Mouse (Mus musculus): ENCODE data around the gene Ppp3ca. TPM values are rescaled to one million over a fixed set of nuclear protein-coding genes. Genes with fewer than 3 reads are reported as not detected.

Ppp3ca gene
- total and polyA plus RNA-seq, 3 experiments, result 63.4 to 143 (median 130) TPM

GRCm38 (mm10) chr3:136745456-136745855 is 75.5 kb downstream of the Ppp3ca start:
- Histone ChIP-seq H3K4me2 (ENCODE audit: insufficient read depth, low read depth, poor library complexity, severe bottlenecking) (peak overlapping the region; percentile 30), H3K4me3 (replicated peaks in 1 of 3; ENCODE audit: low read depth in 2 of 3, low read length in 2 of 3, poor library complexity in 1 of 3) (peak overlapping the region in 1 of 3 experiments; percentile 4), H3K36me3 (replicated peaks in 1 of 2; ENCODE audit: control insufficient read depth in 1 of 2, insufficient read depth in 1 of 2, low read length in 1 of 2) (peaks cover 0 to 16% of the 10 kb centered on the region in 2 experiments), H3K9ac (ENCODE audit: insufficient read depth, low read depth) (peak overlapping the region; percentile 12; the same call in 1 of the 2 replicates), H3K9me3 (replicated peaks; ENCODE audit: low read length) (no peaks in the 10 kb centered on the region), H3K79me2 (replicated peaks; ENCODE audit: control insufficient read depth, extremely low read depth, insufficient read depth, poor library complexity, severe bottlenecking) (peaks cover 60% of the 10 kb centered on the region), H3K4me1 (ENCODE audit: control insufficient read depth in 1 of 2, insufficient read depth in 2 of 2) (peaks cover 50 to 87% of the 10 kb centered on the region in 2 experiments), H3K27me3 (replicated peaks) (no peaks in the 10 kb centered on the region), H3K27ac (ENCODE audit: insufficient read depth, low read depth) (0 out of 2 replicates have a peak overlapping the region, but pooled peaks have one; percentile 5)
- DNase-seq (ENCODE audit: extremely low read depth), result peak; percentile 32
- dilution Hi-C loops (cut with MboI; ENCODE audit: extremely low pct_ligation_motif_present, extremely low pct_unique_long_range_greater_than_20kb, low sequenced_read_pairs) (no loop called here), in situ Hi-C loops (cut with MboI; ENCODE audit: low pct_ligation_motif_present, low pct_unique_long_range_greater_than_20kb, low sequenced_read_pairs) (no loop called here)
- TF ChIP-seq CHD1 (IDR thresholded peaks at IDR 0.05; ENCODE audit: low read depth, low read length) (no peak), PAX5 (IDR thresholded peaks at IDR 0.05; ENCODE audit: low read length) (no peak), MAZ (IDR thresholded peaks at IDR 0.05; ENCODE audit: low read depth, low read length) (no peak), RAD21 (IDR thresholded peaks at IDR 0.05; ENCODE audit: low read depth, low read length) (no peak), JUND (conservative IDR thresholded peaks at IDR 0.05; ENCODE audit: low read depth, low read length) (no peak), E2F4 (IDR thresholded peaks at IDR 0.05; ENCODE audit: insufficient replicate concordance, low read depth, low read length) (no peak), CHD2 (IDR thresholded peaks at IDR 0.05; ENCODE audit: low read length) (no peak), MYC (IDR thresholded peaks at IDR 0.05; ENCODE audit: low read depth, low read length) (peak; percentile 41; the same call in 1 of the 2 replicates), HCFC1 (IDR thresholded peaks at IDR 0.05; ENCODE audit: low read depth, low read length) (no peak), CTCF (conservative IDR thresholded peaks at IDR 0.05 in 1 of 2, IDR thresholded peaks at IDR 0.05 in 1 of 2; ENCODE audit: low read depth in 2 of 2, low read length in 2 of 2) (no peak), BHLHE40 (IDR thresholded peaks at IDR 0.05; ENCODE audit: low read depth, low read length) (peak; percentile 70), GABPA (IDR thresholded peaks at IDR 0.05; ENCODE audit: insufficient replicate concordance, low read depth, low read length) (no peak), EP300 (IDR thresholded peaks at IDR 0.05; ENCODE audit: low read length) (peak; percentile 65), UBTF (IDR thresholded peaks at IDR 0.05; ENCODE audit: low read depth, low read length) (no peak), USF1 (IDR thresholded peaks at IDR 0.05; ENCODE audit: low read depth, low read length) (no peak), IRF4 (IDR thresholded peaks at IDR 0.05; ENCODE audit: low read depth, low read length) (peak; percentile 52; the same call in 1 of the 2 replicates), POLR2A (IDR thresholded peaks at IDR 0.05; ENCODE audit: low read depth, low read length) (no peak), KAT2A (IDR thresholded peaks at IDR 0.05; ENCODE audit: insufficient replicate concordance, low read length) (no peak), NRF1 (IDR thresholded peaks at IDR 0.05; ENCODE audit: low read depth, low read length) (no peak), ZMIZ1 (IDR thresholded peaks at IDR 0.05; ENCODE audit: low read depth, low read length) (no peak), MEF2A (IDR thresholded peaks at IDR 0.05; ENCODE audit: borderline replicate concordance, low read depth, low read length) (peak; percentile 47; the same call in 1 of the 2 replicates), MXI1 (IDR thresholded peaks at IDR 0.05; ENCODE audit: low read depth, low read length) (no peak), ZNF384 (IDR thresholded peaks at IDR 0.05; ENCODE audit: low read depth, low read length) (no peak), JUN (IDR thresholded peaks at IDR 0.05; ENCODE audit: insufficient read depth, low read depth, low read length) (peak; percentile 35; the same call in 1 of the 2 replicates), ZKSCAN1 (IDR thresholded peaks at IDR 0.05; ENCODE audit: borderline replicate concordance, low read depth, low read length) (no peak), ETS1 (conservative IDR thresholded peaks at IDR 0.05; ENCODE audit: low read depth, low read length) (peak; percentile 69), RCOR1 (conservative IDR thresholded peaks at IDR 0.05; ENCODE audit: low read depth, low read length) (no peak), POLR2AphosphoS2 (IDR thresholded peaks at IDR 0.05; ENCODE audit: low read depth, low read length) (no peak), SMC3 (IDR thresholded peaks at IDR 0.05; ENCODE audit: low read depth, low read length) (no peak), ZC3H11A (IDR thresholded peaks at IDR 0.05; ENCODE audit: low read depth, low read length) (no peak), NELFE (IDR thresholded peaks at IDR 0.05; ENCODE audit: low read depth, low read length) (no peak), USF2 (conservative IDR thresholded peaks at IDR 0.05; ENCODE audit: low read depth, low read length) (no peak), TBP (conservative IDR thresholded peaks at IDR 0.05; ENCODE audit: low read depth, low read length) (no peak), MAX (IDR thresholded peaks at IDR 0.05; ENCODE audit: low read length) (no peak), MAFK (IDR thresholded peaks at IDR 0.05; ENCODE audit: insufficient replicate concordance, low read length) (no peak), SIN3A (IDR thresholded peaks at IDR 0.05; ENCODE audit: low read length) (peak; percentile 15; the same call in 1 of the 2 replicates), TCF12 (IDR thresholded peaks at IDR 0.05; ENCODE audit: low read depth, low read length) (peak; percentile 89), ELF1 (IDR thresholded peaks at IDR 0.05; ENCODE audit: low read depth, low read length) (no peak)

Measured in CH12.LX (cell line).